ENCODE assay signal across 8 mouse cellular contexts in genomic region chr2:9878564-9879081, GRCm38 (mm10). TPM values are rescaled to one million over a fixed set of nuclear protein-coding genes. Genes with fewer than 3 reads are reported as not detected.
DNase-seq lines count a peak whose midpoint lies in the region; ATAC-seq and TF ChIP-seq lines count a peak whose summit lies in the region.

No protein-coding gene starts in this region.

- no peak for TF ChIP-seq CTCF in gastrocnemius, adult 2 months (IDR thresholded peaks at IDR 0.05)

- H3K27ac ChIP-seq in gastrocnemius, adult 2 months, result peak overlapping the region; percentile 74
- H3K27ac ChIP-seq in embryonic facial prominence, embryonic 10.5 days (replicated peaks), result peak overlapping the region; percentile 81
- no peak overlapping the region; the same call in 1 of the 2 replicates for H3K27ac ChIP-seq in limb, embryonic 13.5 days
- peak overlapping the region; percentile 86 for H3K27ac ChIP-seq in midbrain, embryonic 13.5 days

- H3K9ac ChIP-seq in limb, embryonic 13.5 days, result peak overlapping the region; percentile 35; the same call in 1 of the 2 replicates
- peak overlapping the region; percentile 80 for H3K9ac ChIP-seq in midbrain, embryonic 13.5 days (replicated peaks)

- ATAC-seq in limb, embryonic 13.5 days (ENCODE audit: low FRiP score, low read depth), result peak; percentile 9; the same call in 1 of the 2 replicates
- ATAC-seq in midbrain, embryonic 13.5 days, result peak; percentile 38

- peak overlapping the region; percentile 77 for H3K4me2 ChIP-seq in limb, embryonic 13.5 days (replicated peaks)
- peak overlapping the region; percentile 68 for H3K4me2 ChIP-seq in midbrain, embryonic 13.5 days (replicated peaks)

- H3K9me3 ChIP-seq in embryonic facial prominence, embryonic 10.5 days, result no peaks in the 10 kb centered on the region
- H3K9me3 ChIP-seq in limb, embryonic 13.5 days, result no peaks in the 10 kb centered on the region
- H3K9me3 ChIP-seq in midbrain, embryonic 13.5 days, result no peaks in the 10 kb centered on the region

- peaks cover 92% of the 10 kb centered on the region for H3K27me3 ChIP-seq in embryonic facial prominence, embryonic 10.5 days (replicated peaks; ENCODE audit: low read depth, poor library complexity, severe bottlenecking)
- H3K27me3 ChIP-seq in limb, embryonic 13.5 days, result peaks cover 98% of the 10 kb centered on the region
- H3K27me3 ChIP-seq in midbrain, embryonic 13.5 days, result peaks cover 95% of the 10 kb centered on the region

- H3K4me1 ChIP-seq in embryonic facial prominence, embryonic 10.5 days, result peaks cover 76% of the 10 kb centered on the region
- peaks cover 60% of the 10 kb centered on the region for H3K4me1 ChIP-seq in limb, embryonic 13.5 days
- H3K4me1 ChIP-seq in midbrain, embryonic 13.5 days (replicated peaks), result peaks cover 42% of the 10 kb centered on the region

- peak overlapping the region; percentile 77 for H3K4me3 ChIP-seq in gastrocnemius, adult 2 months
- peak overlapping the region; percentile 63 for H3K4me3 ChIP-seq in embryonic facial prominence, embryonic 10.5 days
- peak overlapping the region; percentile 48 for H3K4me3 ChIP-seq in limb, embryonic 13.5 days
- H3K4me3 ChIP-seq in midbrain, embryonic 13.5 days (replicated peaks), result peak overlapping the region; percentile 48

- WGBS in embryonic facial prominence, embryonic 10.5 days, result under 1% methylated on average over 33 of the region's 33 CpGs
- WGBS in limb, embryonic 13.5 days, result under 1% methylated on average over 31 of the region's 33 CpGs
- under 1% methylated on average over 33 of the region's 33 CpGs for WGBS in midbrain, embryonic 13.5 days

- DNase-seq in gastrocnemius, adult 2 months, result peak; percentile 53
- no peak for DNase-seq in gastrocnemius, adult 8-10 months (ENCODE audit: low spot score in 2 of 2)
- DNase-seq in embryonic facial prominence, embryonic 10.5 days (ENCODE audit: low spot score), result peak; percentile 88
- DNase-seq in heart, postnatal 4 days, result peak; percentile 52
- peak; percentile 88 for DNase-seq in urinary bladder, postnatal 14 days (ENCODE audit: low spot score)
- DNase-seq in right cerebral cortex, postnatal 4 days, result no peak

- H3K36me3 ChIP-seq in embryonic facial prominence, embryonic 10.5 days (replicated peaks), result peaks cover 7% of the 10 kb centered on the region
- no peaks in the 10 kb centered on the region for H3K36me3 ChIP-seq in limb, embryonic 13.5 days
- no peaks in the 10 kb centered on the region; the same call in 1 of the 2 replicates for H3K36me3 ChIP-seq in midbrain, embryonic 13.5 days

- intact Hi-C loops in gastrocnemius, adult 2 months (cut with DNase I), result no loop called here

RNA-seq across cellular contexts. Expression of gene 4930412O13Rik, which starts 2.4 kb away (rescaled TPM):
- not detected for total RNA-seq in gastrocnemius, adult 2 months (2021)
- not detected for total RNA-seq in gastrocnemius, adult 8-10 months (2022)
- polyA plus RNA-seq in embryonic facial prominence, embryonic 10.5 days (2016; fragmentation: Nextera tagmentation; extraction: Ambion mirVana), result 2.3 TPM in 2 replicates
- total RNA-seq in heart, postnatal 4 days (2021), result not detected
- polyA plus RNA-seq in limb, embryonic 13.5 days (2015; fragmentation: Nextera tagmentation; extraction: Ambion mirVana), result 0.23 TPM in 1 of 2 replicates, not detected in the other
- 1.7 and 3.9 TPM in 2 replicates for polyA plus RNA-seq in midbrain, embryonic 13.5 days (2015; fragmentation: Nextera tagmentation; extraction: Ambion mirVana)

RNA-seq across cellular contexts. Expression of gene 9230102O04Rik, which starts 10.7 kb away (rescaled TPM):
- total RNA-seq in gastrocnemius, adult 2 months (2021), result not detected
- not detected for total RNA-seq in gastrocnemius, adult 8-10 months (2022)
- 0.82 TPM in 1 of 2 replicates, not detected in the other for polyA plus RNA-seq in embryonic facial prominence, embryonic 10.5 days (2016; fragmentation: Nextera tagmentation; extraction: Ambion mirVana)
- total RNA-seq in heart, postnatal 4 days (2021), result not detected
- polyA plus RNA-seq in limb, embryonic 13.5 days (2015; fragmentation: Nextera tagmentation; extraction: Ambion mirVana), result not detected in 2 replicates
- polyA plus RNA-seq in midbrain, embryonic 13.5 days (2015; fragmentation: Nextera tagmentation; extraction: Ambion mirVana), result 3.5 and 5.3 TPM in 2 replicates

RNA-seq across cellular contexts. Expression of gene Gata3, which starts 11.2 kb away (rescaled TPM):
- under 1 TPM; 0.08 to 0.82 TPM for total RNA-seq in gastrocnemius, adult 2 months (2021)
- total RNA-seq in gastrocnemius, adult 8-10 months (2022), result 1 to 10 TPM in 1 of 4 experiments, under 1 TPM in 2, not detected in 1; 0.24 to 1.1 (median 0.40) TPM
- 24.5 and 29.1 TPM in 2 replicates for polyA plus RNA-seq in embryonic facial prominence, embryonic 10.5 days (2016; fragmentation: Nextera tagmentation; extraction: Ambion mirVana)
- total RNA-seq in heart, postnatal 4 days (2021), result 1 to 10 TPM; 1.0 to 1.1 TPM
- polyA plus RNA-seq in limb, embryonic 13.5 days (2015; fragmentation: Nextera tagmentation; extraction: Ambion mirVana), result 7.8 and 8.9 TPM in 2 replicates
- 94.8 and 119 TPM in 2 replicates for polyA plus RNA-seq in midbrain, embryonic 13.5 days (2015; fragmentation: Nextera tagmentation; extraction: Ambion mirVana)

Comparison
In these comparisons a context has a peak if more than half of its experiments do, and no peak if none do; other contexts are left out.
1. DNase-seq: peak in gastrocnemius, adult 2 months (single experiment), embryonic facial prominence, embryonic 10.5 days (single experiment), heart, postnatal 4 days (single experiment) and urinary bladder, postnatal 14 days (single experiment); none in gastrocnemius, adult 8-10 months (0 of 2) and right cerebral cortex, postnatal 4 days (single experiment).
2. Peak in every context shown above with its lines, with median percentiles within 50 percentile points of each other: H3K4me3 ChIP-seq.